Mouse (Mus musculus) adrenal gland, adult 18-20 months (tissue): ENCODE measurements around the gene Olfr1249. TPM values are rescaled to one million over a fixed set of nuclear protein-coding genes. Genes with fewer than 3 reads are reported as not detected.
"Not testable (repeated sequence)": the region's sequence is repeated elsewhere in the genome, so short reads cannot be mapped to it uniquely, and the experiment has no call there.

ENCODE experiments used
- DNase-seq, 2 experiments: peaks; one replicate each; pipeline ENCODE4 v3.0.0; 2021 to 2022; ENCODE audit warnings: low spot score in 2 of 2
- long read RNA-seq, 2 experiments: library from polyadenylated mRNA; stranded (forward); transcript quantifications; one replicate each; pipeline ENCODE4 v2.0.0; 2021
- total RNA-seq, 2 experiments: library from RNA; stranded (reverse); gene quantifications; 1 replicate in 1 of 2; 2 replicates in 1 of 2; pipeline ENCODE4 v1.2.3; 2021

The Olfr1249 gene
- not detected for total RNA-seq
- long read RNA-seq, experiment 1: 0 reads
- long read RNA-seq, experiment 2: 0 reads

DNA sequence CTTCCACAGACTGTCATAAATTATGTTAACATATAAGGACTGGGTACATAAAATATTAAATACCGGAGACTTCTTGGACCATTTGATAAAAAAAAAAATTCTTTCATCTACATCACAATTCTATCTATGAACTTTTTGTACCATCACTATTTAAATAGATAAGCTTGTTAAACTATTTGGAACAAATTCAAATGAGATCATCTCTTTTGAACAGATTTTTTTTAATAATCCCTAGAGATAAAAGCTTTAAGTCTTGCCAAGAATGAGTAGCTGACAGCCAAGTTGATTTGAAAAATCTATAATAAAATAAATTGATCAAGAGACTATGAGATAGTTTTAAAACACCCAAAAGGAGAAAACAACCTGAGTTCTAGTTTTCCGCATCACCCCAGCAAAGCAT lies at the start of gene Olfr1249:
Gene Olfr1249 (minus strand): TSS at position 101 of the 400 bp plus-strand sequence.
- no peak for DNase-seq

DNA sequence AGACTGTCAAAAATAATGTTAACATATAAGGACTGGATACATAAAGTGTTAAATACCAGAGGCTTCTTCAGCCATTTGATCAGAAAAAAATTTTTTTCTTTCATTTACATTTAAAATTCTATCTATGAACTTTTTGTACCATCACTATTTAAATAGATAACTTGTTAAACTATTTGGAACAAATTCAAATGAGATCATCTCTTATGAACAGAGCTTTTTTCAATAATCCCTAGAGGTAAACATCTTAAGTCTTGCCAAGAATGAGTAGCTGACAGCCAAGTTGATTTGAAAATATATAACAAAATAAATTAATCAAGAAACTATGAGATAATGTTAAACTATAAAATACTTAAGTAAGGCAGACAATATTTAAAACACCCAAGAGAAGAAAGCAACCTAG lies 37.1 kb upstream of the Olfr1249 start, which contains the start of gene Olfr1251:
Gene Olfr1251 (minus strand): TSS at position 101 of the 400 bp plus-strand sequence.
- DNase-seq: no peak

DNA sequence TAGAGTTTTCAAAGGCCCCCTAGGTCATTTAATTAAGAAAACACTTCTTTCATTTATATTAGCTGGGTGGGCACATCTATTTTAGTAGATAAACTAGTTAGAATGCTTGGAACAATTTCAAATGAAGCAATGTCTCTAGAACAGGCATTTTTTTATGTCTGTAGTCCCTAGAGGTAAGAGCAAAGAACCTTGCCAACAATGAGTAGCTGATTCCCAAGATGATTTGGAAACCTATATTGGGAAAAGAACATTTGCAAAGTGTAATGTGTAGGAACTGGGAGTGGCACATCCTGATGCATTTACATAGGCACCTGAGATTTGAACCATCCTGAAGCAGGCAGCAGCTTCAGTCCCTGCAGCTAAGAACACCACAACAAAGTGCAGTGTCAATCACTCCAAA lies 26.6 kb upstream of the Olfr1249 start, which contains the start of gene Olfr1250:
Gene Olfr1250 (minus strand): TSS at position 101 of the 400 bp plus-strand sequence.
- DNase-seq: no peak

DNA sequence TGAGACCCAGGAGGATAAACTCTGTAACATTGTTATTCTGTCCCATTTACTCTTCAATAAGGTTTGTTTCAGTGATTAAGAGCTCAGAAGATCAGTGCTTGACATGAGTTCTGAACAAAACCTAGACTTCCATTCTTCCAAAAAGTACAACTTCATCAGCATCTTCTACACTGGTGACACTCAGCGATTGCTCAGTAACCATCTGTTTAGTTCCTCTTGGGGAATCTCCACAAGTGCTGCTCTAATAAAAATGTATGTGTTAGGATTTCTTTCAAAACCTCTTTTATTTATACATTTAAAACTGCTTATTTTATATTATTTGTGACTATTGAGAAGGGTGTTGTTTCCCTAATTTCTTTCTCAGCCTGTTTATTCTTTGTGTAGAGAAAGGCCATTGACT lies 16.6 kb downstream of the Olfr1249 start, which contains the start of gene Olfr1248:
Gene Olfr1248 (minus strand): TSS at position 101 of the 400 bp plus-strand sequence.
- not testable (repeated sequence) for DNase-seq

DNA sequence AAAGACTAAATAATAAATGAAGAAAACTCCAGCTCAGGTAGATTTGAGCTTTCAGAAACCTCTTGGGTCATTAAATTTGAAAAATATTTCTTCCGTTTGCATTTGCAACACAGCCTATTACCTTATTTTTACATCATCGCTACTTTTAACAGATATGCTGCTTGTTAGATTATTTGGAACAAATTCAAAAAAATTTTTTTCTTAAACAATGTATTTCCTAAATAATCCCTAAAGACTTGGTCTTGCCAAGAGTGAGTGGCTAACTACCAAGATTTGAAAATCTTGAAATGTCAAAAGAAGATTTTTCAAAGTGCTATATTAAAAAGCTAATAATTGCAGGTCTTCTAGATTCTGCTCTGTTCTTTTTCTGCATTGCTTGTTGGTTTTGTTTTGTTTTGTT lies 20.8 kb downstream of the Olfr1249 start, which contains the start of gene Olfr1247:
Gene Olfr1247 (minus strand): TSS at position 101 of the 400 bp plus-strand sequence.
- DNase-seq: no peak

DNA sequence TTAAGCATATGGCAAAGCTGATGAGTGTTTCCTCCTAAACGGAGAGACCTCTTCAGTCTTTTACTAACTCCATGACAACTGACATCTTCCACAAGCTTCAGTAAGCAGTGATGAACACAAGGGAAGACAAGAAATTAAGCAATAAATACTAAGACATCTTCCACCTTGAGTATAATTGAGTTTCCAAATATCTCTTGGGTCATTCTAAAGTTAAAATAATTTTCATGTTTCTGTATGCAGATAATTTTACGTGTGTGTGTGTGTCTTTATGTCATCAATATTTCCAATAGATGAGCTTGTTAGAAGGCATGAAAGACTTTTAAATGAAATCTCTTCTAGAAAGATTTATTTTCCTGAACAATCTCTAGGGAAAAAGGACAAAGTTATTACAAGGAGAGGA lies 41.7 kb downstream of the Olfr1249 start, which contains the start of gene Olfr1246:
Gene Olfr1246 (minus strand): TSS at position 101 of the 400 bp plus-strand sequence.
- no peak for DNase-seq

Other genes starting within 250 kb of the Olfr1249 start
- gene Olfr1238, start 225.3 kb downstream of the Olfr1249 start, total RNA-seq: not detected
- gene Olfr1239, start 214.6 kb downstream of the Olfr1249 start, total RNA-seq: not detected
- not detected for gene Olfr1240, start 192.0 kb downstream of the Olfr1249 start, total RNA-seq
- not detected for gene Olfr1241, start 147.9 kb downstream of the Olfr1249 start, total RNA-seq
- not detected for gene Olfr1242, start 136.6 kb downstream of the Olfr1249 start, total RNA-seq
- not detected for gene Olfr1243, start 103.5 kb downstream of the Olfr1249 start, total RNA-seq
- not detected for gene Olfr1245, start 56.5 kb downstream of the Olfr1249 start, total RNA-seq
- gene Olfr1246, start 41.8 kb downstream of the Olfr1249 start, total RNA-seq: not detected
- gene Olfr1247, start 20.9 kb downstream of the Olfr1249 start, total RNA-seq: not detected
- not detected for gene Olfr1248, start 16.7 kb downstream of the Olfr1249 start, total RNA-seq
- gene Olfr1250, start 26.5 kb upstream of the Olfr1249 start, total RNA-seq: not detected
- not detected for gene Olfr1251, start 37.0 kb upstream of the Olfr1249 start, total RNA-seq
- gene Olfr1252, start 90.0 kb upstream of the Olfr1249 start, total RNA-seq: not detected
- gene Olfr1253, start 122.1 kb upstream of the Olfr1249 start, total RNA-seq: not detected
- not detected for gene Olfr1254, start 158.6 kb upstream of the Olfr1249 start, total RNA-seq
- not detected for gene Olfr1255, start 177.1 kb upstream of the Olfr1249 start, total RNA-seq
- not detected for gene Olfr1256, start 206.6 kb upstream of the Olfr1249 start, total RNA-seq
- not detected for gene Olfr48, start 213.2 kb upstream of the Olfr1249 start, total RNA-seq
- not detected for gene Olfr1257, start 243.5 kb upstream of the Olfr1249 start, total RNA-seq